Mouse (Mus musculus) heart, embryonic 12.5 days (tissue): ENCODE data around the gene Tmem262. TPM values are rescaled to one million over a fixed set of nuclear protein-coding genes. Genes with fewer than 3 reads are reported as not detected.
A peak's percentile ranks its signal among the peaks of the same experiment; 100 is the strongest.

ENCODE experiments used
- ATAC-seq: fragments of 200-750 bp; cut with Nextera tagmentation; 2 replicates; pipeline ENCODE4 v1.8.0; 2017; ENCODE audit warnings: moderate TSS enrichment, moderate library complexity; ENCODE audit not compliant: insufficient number of reproducible peaks, low FRiP score
- H3K27ac ChIP-seq: fragments of 300-500 bp; sonication (generic); 2 replicates; pipeline ENCODE4 v1.5.1; 2016; ENCODE audit warnings: mild to moderate bottlenecking, moderate library complexity; ENCODE audit not compliant: poor library complexity, severe bottlenecking
- H3K27me3 ChIP-seq: fragments of 300-500 bp; sonication (generic); replicated peaks from 2 replicates; pipeline ENCODE4 v1.6.1; 2016; ENCODE audit warnings: mild to moderate bottlenecking, moderate library complexity
- H3K36me3 ChIP-seq: fragments of 300-500 bp; sonication (generic); 2 replicates; pipeline ENCODE4 v1.6.1; 2016; ENCODE audit warnings: mild to moderate bottlenecking, moderate library complexity
- H3K4me1 ChIP-seq: fragments of 300-500 bp; sonication (generic); replicated peaks from 2 replicates; pipeline ENCODE4 v1.6.1; 2016; ENCODE audit warnings: mild to moderate bottlenecking
- H3K4me2 ChIP-seq: fragments of 300-500 bp; sonication (generic); 2 replicates; pipeline ENCODE4 v1.6.1; 2016; ENCODE audit warnings: mild to moderate bottlenecking, moderate library complexity
- H3K4me3 ChIP-seq: fragments of 300-500 bp; sonication (generic); 2 replicates; pipeline ENCODE4 v1.5.1; 2016; ENCODE audit warnings: mild to moderate bottlenecking
- H3K9ac ChIP-seq: fragments of 300-500 bp; sonication (generic); 2 replicates; pipeline ENCODE4 v1.6.1; 2016; ENCODE audit warnings: mild to moderate bottlenecking, moderate library complexity
- H3K9me3 ChIP-seq: fragments of 300-500 bp; sonication (generic); replicated peaks from 2 replicates; pipeline ENCODE4 v1.6.1; 2016; ENCODE audit warnings: mild to moderate bottlenecking, moderate library complexity
- WGBS: fragments of 180-500 bp; shearing (Covaris S2); methylation state at CpG from one replicate; pipeline ENCODE4 v1.1.7; 2016; 5-methylcytosine and 5-hydroxymethylcytosine counted together
- polyA plus RNA-seq: library from polyadenylated mRNA; unstranded; fragments of >200 nt; fragmentation: Nextera tagmentation; extraction: Ambion mirVana; gene quantifications from 2 replicates; pipeline ENCODE4 v1.2.1, GENCODE M21; 2016

The Tmem262 gene
- polyA plus RNA-seq, 1 experiment from 2014 or later = not detected

DNA sequence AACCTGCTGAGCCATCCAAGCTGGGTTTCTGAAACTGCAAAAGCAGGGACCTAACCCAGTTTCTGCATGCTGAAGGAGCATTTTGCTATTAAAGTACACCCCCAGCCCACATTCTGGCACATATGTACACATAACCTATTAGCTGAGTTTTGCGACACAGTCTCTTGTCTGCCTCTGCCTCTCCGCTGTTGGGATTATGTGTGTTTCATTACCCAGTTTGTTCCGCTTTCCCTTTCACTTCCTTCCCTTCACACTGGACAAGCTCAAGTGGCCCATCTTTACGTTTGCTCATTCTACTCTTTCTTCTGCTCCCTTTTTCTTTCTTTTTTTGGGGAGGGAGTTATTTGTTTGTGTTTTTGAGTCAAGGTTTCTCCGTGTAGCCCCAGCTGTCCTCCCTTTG, 5.9 kb upstream of the Tmem262 start:
- no peaks in the 10 kb centered on the region for H3K27me3 ChIP-seq
- no peak overlapping the region for H3K9ac ChIP-seq
- no peak overlapping the region for H3K4me2 ChIP-seq
- no peak overlapping the region for H3K27ac ChIP-seq
- H3K4me1 ChIP-seq = peaks cover 8% of the 10 kb centered on the region
- no peak overlapping the region for H3K4me3 ChIP-seq
- 87% methylated on average over 5 of the region's 5 CpGs for WGBS
- ATAC-seq = no peak
- H3K36me3 ChIP-seq = peaks cover 61% of the 10 kb centered on the region
- no peaks in the 10 kb centered on the region for H3K9me3 ChIP-seq

DNA sequence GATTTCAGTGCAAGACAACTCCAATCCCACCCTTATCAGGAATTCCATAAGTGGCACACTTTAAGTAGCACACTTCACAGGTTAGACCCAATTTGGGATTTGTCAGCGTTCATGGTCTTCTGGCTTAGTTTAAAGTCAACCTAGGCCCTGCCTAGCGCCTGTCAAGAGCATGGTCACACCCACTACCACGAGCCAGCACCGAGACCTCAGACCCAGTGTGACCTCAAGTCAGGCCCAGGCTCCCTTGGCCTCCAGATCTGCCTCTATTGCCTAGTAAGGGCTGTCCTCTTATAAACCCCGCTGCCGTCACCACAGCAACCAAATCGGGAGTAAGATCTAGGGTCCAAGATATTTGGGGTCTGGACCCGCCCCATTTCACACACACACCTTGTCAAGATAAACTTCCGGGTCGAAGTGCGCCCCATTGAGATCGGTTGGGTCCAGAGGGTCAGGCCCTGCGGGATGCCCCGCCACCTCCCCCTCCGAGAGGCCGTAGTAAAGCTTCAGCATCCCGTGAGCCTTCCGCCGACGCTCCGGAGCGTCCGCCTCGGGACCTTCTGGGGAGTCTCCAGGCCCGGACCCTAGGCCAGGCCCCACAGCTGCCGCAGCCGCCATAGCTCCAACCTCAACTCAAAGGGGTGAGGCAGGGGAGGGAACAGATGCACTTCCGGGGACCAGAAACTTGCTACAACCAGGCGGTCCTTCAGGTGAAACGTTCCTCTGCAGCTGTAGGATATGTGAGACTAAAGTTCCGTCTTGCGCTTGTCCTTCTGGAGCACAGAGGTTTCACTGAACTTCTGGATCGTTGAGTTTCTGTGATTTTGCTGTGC, 3.1 kb upstream of the Tmem262 start, which contains the start of gene Vps51:
Gene Vps51 (minus strand): TSS at position 668 of the 830 bp plus-strand sequence.
- no peaks in the 10 kb centered on the region for H3K9me3 ChIP-seq

DNA sequence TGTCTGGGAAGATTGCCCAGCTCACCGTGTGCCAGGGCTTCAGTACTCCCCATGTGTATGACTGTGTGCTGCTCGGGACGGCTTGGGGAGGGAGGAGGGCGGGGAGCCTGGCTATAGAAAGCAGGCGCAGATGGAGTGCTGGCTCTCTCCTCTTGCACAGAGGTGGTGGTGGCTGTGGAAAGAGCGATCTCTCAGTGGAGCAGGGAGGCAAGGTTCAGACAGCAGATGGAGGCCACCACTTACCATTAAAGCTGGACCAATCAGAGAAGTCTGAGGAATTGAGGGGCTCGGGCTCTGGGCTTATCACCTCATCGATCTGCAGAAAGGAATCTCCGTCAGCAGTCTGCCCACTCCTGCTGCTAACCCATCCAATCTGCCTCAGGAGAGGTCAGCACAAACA, 2.3 kb downstream of the Tmem262 start, which contains the start of gene Gm28374:
Gene Gm28374 (minus strand): TSS at position 101 of the 400 bp plus-strand sequence.
- WGBS = 83% methylated on average over 9 of the region's 9 CpGs
- no peak within 1 kb of the TSS for H3K4me2 ChIP-seq

More for the DNA sequence above, 3.1 kb upstream of the Tmem262 start, which contains the start of gene Vps51:
- H3K4me1 ChIP-seq = peaks cover 8% of the 10 kb centered on the region
- WGBS = 1% methylated on average over 33 of the region's 33 CpGs
- H3K4me3 ChIP-seq = peak within 1 kb of the TSS; percentile 79
- peak within 1 kb of the TSS; percentile 67 for H3K27ac ChIP-seq
- no peaks in the 10 kb centered on the region for H3K27me3 ChIP-seq
- H3K4me2 ChIP-seq = peak within 1 kb of the TSS; percentile 85
- peak within 1 kb of the TSS; percentile 79 for H3K9ac ChIP-seq
- ATAC-seq = peak; percentile 79
- peaks cover 54% of the 10 kb centered on the region for H3K36me3 ChIP-seq

DNA sequence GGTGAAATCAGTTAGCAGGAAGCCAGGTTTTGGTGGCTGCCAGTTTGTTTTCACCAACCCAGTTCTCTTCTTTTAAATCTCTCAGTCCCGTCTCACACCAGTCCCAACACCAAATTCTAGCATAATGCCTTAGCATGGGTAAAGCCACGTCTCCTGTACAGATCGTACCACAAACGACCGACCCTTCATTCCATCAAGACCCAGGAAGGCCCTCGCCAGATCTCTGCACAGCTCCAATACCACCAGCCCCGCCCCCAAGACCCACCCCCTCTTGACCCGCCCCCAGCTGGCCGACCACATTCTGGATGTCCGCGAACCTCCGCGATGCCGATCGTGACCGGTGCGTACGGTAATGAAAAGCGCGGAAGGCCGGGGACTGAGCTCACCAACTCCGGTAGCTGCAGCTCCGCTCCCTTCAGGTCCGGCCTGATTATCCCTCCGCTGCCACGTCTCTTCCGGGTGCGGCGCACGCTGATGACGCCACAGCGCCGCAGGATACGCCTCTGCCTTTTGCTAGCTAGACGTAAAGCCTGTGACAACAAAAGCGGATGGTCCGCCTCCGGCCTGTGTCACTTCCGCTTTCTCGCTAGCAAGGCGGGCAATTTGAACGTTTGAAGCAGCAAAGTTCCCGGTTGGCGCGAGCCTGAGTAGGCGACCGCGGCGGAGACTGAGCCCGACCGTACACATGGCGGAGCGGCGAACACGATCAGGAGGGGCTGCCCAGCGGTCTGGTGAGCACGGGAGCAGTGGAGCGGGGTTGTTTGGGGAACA, 4.8 kb downstream of the Tmem262 start, which contains the start of the genes Zfpl1 and Cdca5:
Gene Zfpl1 (minus strand): TSS at position 479 of the 771 bp plus-strand sequence.
Gene Cdca5 (plus strand): TSS at position 506 of the 771 bp plus-strand sequence.
- peak within 1 kb of the TSS; percentile 53; the same call in 1 of the 2 replicates for H3K27ac ChIP-seq
- H3K4me1 ChIP-seq = peaks cover 17% of the 10 kb centered on the region
- under 1% methylated on average over 58 of the region's 58 CpGs for WGBS
- H3K4me3 ChIP-seq = peak within 1 kb of the TSS; percentile 83
- peak; percentile 93 for ATAC-seq
- H3K4me2 ChIP-seq = peak within 1 kb of the TSS; percentile 91
- no peaks in the 10 kb centered on the region for H3K27me3 ChIP-seq
- H3K9ac ChIP-seq = peak within 1 kb of the TSS; percentile 81
- no peaks in the 10 kb centered on the region for H3K9me3 ChIP-seq
- H3K36me3 ChIP-seq = peaks cover 55% of the 10 kb centered on the region

More for the DNA sequence above, 2.3 kb downstream of the Tmem262 start, which contains the start of gene Gm28374:
- H3K4me3 ChIP-seq = no peak within 1 kb of the TSS
- H3K4me1 ChIP-seq = peaks cover 17% of the 10 kb centered on the region
- H3K36me3 ChIP-seq = peaks cover 32% of the 10 kb centered on the region
- no peak within 1 kb of the TSS for H3K9ac ChIP-seq
- no peaks in the 10 kb centered on the region for H3K9me3 ChIP-seq
- no peaks in the 10 kb centered on the region for H3K27me3 ChIP-seq
- H3K27ac ChIP-seq = no peak within 1 kb of the TSS
- ATAC-seq = no peak

DNA sequence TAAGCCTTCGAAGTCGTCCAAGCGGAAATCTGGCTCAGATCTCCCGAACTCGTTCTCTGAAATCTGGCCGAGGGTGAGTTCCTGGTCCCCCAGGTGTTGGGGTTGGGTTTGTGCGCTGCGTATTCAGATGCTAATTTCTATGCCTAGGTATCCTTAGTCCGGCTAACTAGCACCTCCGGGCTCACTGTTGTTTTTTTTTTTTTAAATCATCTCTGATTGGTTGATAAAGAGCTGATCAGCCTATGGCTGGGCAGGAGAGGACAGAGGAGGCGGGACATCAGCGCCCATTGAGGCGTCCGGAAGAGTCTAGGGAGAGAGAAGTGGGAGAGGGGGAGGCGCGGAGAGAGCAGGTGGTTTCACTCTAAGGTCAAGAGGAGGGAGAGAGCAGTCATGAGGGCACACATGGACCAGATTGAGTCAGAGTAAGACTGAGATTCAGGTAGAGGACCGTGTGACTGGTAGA, 5.6 kb downstream of the Tmem262 start:
- H3K4me1 ChIP-seq = peaks cover 17% of the 10 kb centered on the region
- H3K4me2 ChIP-seq = peak overlapping the region; percentile 86
- peak overlapping the region; percentile 53; the same call in 1 of the 2 replicates for H3K27ac ChIP-seq
- H3K4me3 ChIP-seq = peak overlapping the region; percentile 83
- under 1% methylated on average over 17 of the region's 17 CpGs for WGBS
- H3K9ac ChIP-seq = peak overlapping the region; percentile 81
- peak; percentile 80 for ATAC-seq
- no peaks in the 10 kb centered on the region for H3K27me3 ChIP-seq
- H3K36me3 ChIP-seq = peaks cover 55% of the 10 kb centered on the region
- no peaks in the 10 kb centered on the region for H3K9me3 ChIP-seq

DNA sequence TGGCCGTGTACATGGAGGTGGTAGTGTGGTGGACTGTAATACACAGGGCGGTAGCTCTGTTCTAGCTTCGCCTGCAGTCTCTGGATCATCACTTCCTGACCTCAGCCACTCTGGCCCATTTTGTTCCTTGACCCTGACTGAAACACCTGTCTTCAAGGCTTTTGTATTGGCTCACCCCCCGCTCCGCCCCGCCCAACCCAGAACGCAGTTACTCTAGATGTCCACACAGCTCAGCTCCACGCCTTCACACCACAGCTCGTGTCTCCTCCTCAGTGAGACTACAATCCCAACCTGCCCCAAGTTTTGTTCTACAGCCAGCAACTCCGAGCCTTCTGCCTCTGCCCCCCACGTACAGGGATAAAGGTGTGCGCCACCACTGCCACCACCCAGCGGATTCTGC, 9.0 kb downstream of the Tmem262 start:
- Histone ChIP-seq H3K4me2 (no peak overlapping the region), H3K36me3 (peaks cover 61% of the 10 kb centered on the region), H3K27me3 (no peaks in the 10 kb centered on the region), H3K4me3 (no peak overlapping the region), H3K9me3 (no peaks in the 10 kb centered on the region), H3K9ac (no peak overlapping the region), H3K4me1 (peaks cover 10% of the 10 kb centered on the region), H3K27ac (no peak overlapping the region)
- 94% methylated on average over 13 of the region's 13 CpGs for WGBS
- no peak for ATAC-seq

DNA sequence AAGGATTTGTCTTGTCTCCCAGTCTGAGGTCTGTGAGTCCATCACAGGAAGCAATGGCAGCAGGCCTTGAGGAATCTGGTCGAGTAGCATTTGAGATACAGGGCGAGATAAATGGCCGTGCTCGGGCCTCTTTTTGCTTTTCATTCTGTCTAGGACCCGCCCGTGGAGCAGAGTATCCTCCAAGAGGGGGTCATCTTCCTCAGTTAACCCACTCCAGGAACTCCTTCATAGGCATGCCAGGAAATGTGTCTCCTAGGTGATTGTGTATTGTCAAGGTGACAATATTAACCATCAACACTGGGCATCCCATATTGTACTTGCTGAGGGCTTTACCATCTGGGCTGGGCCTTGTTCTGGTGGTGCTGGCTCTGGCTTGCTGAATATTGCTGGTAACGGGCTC, 14.3 kb downstream of the Tmem262 start, which contains the start of gene AC131692.1:
Gene AC131692.1 (plus strand): TSS at position 301 of the 400 bp plus-strand sequence.
- 90% methylated on average over 7 of the region's 7 CpGs for WGBS
- no peak within 1 kb of the TSS for H3K27ac ChIP-seq
- H3K9me3 ChIP-seq = no peaks in the 10 kb centered on the region
- no peak for ATAC-seq
- H3K4me1 ChIP-seq = no peaks in the 10 kb centered on the region
- H3K4me2 ChIP-seq = no peak within 1 kb of the TSS
- no peak within 1 kb of the TSS; the same call in 1 of the 2 replicates for H3K9ac ChIP-seq
- no peaks in the 10 kb centered on the region for H3K27me3 ChIP-seq
- peaks cover 66% of the 10 kb centered on the region for H3K36me3 ChIP-seq
- H3K4me3 ChIP-seq = no peak within 1 kb of the TSS

DNA sequence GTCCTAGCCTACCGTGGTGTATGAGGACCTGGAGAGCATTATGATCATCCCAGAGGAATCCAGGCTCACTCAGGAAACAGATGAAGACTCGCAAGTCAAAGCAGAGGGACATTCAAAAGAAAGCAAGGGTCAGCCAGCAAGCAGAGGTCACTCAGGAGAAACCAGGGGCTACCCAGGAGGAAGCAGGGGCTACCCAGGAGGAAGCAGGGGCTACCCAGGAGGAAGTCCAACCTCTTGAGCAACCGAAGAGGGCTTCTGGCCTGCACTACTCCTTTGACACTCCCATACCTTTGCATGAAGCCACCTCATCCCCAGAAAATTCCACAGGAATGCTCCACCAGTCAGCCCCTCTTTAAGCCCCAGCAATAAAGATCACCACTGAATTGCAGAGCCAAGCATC, 18.0 kb downstream of the Tmem262 start:
- no peaks in the 10 kb centered on the region for H3K27me3 ChIP-seq
- H3K4me2 ChIP-seq = no peak overlapping the region
- no peak overlapping the region for H3K9ac ChIP-seq
- peaks cover 34% of the 10 kb centered on the region for H3K36me3 ChIP-seq
- no peaks in the 10 kb centered on the region for H3K9me3 ChIP-seq
- H3K4me3 ChIP-seq = no peak overlapping the region
- ATAC-seq = no peak
- 81% methylated on average over 3 of the region's 3 CpGs for WGBS
- H3K27ac ChIP-seq = no peak overlapping the region
- no peaks in the 10 kb centered on the region for H3K4me1 ChIP-seq

DNA sequence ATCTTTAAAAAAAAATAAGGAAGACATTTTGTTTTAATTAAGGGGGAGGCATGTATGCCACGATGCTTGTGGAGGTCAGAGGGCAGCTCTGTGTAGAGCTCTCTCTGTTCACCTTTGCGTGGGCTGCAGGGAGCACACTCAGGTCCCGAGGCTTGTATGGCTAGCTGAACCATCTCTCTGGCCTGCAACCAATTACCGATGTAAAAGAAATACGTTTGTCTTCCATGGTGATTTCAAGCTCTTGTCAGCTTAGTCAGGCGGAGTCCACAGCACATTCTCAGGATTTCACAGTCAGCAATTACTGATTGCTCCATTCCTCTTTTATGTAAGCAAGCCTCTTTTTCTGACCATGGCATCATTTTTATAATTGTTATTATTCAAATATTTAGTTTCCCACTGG, 21.4 kb downstream of the Tmem262 start:
- Histone ChIP-seq H3K4me2 (no peak overlapping the region), H3K9me3 (no peaks in the 10 kb centered on the region), H3K9ac (no peak overlapping the region), H3K27ac (no peak overlapping the region), H3K27me3 (no peaks in the 10 kb centered on the region), H3K36me3 (peaks cover 10% of the 10 kb centered on the region), H3K4me1 (no peaks in the 10 kb centered on the region), H3K4me3 (no peak overlapping the region)
- ATAC-seq = no peak
- WGBS = 77% methylated on average over 6 of the region's 6 CpGs

DNA sequence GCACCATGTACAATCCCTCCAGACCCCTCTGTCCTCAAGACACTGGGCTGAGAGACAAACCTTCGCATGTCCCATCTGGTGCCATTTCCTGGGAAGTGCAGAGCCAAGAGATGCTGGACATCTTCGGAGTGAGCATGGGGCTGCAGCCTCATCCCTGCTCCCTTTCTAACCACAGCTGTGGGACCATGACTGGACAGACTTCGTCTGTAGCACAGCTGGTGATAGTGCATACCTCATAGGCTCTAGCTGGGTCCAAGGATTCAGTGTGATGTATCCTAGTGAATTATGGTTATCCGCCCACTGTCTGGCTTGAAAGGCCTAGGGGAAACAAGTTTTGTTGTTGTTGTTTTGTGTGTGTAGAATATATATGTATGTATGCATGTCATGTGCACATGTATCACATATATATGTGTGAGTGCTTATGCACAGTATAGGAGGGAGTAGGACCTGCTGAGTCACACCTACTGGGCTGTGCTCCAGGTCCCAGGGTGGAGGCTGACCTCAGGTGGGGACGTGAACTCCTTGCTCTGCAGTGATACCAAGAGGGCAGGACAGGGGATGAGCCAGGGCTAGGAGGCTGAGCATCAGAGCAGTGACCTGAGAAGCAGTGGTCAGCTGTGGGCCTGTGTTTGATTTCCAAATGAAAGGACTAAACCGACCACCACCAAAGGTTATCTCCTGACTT, 22.5 kb downstream of the Tmem262 start:
- Histone ChIP-seq H3K4me3 (no peak overlapping the region), H3K4me1 (no peaks in the 10 kb centered on the region), H3K27ac (no peak overlapping the region), H3K36me3 (peaks cover 10% of the 10 kb centered on the region), H3K9me3 (no peaks in the 10 kb centered on the region), H3K4me2 (no peak overlapping the region), H3K9ac (no peak overlapping the region), H3K27me3 (no peaks in the 10 kb centered on the region)
- WGBS = 78% methylated on average over 6 of the region's 6 CpGs
- no peak; the same call in 1 of the 2 replicates for ATAC-seq
